In genomic region chr4:136462839-136463178, GRCm38 (mm10) we compare ENCODE assay signal across 8 mouse cellular contexts. TPM values are rescaled to one million over a fixed set of nuclear protein-coding genes. Genes with fewer than 3 reads are reported as not detected.
DNase-seq lines count a peak whose midpoint lies in the region; ATAC-seq and TF ChIP-seq lines count a peak whose summit lies in the region.

No protein-coding gene starts in this region.

- no peak for TF ChIP-seq POLR2A in limb, embryonic 14.5 days (IDR thresholded peaks at IDR 0.05; ENCODE audit: borderline replicate concordance, extremely low read depth, insufficient read depth, insufficient read length)

- peak overlapping the region; percentile 88 for H3ac ChIP-seq in C2C12 (ENCODE audit: control insufficient read depth, insufficient read length, low read depth)

- no peaks in the 10 kb centered on the region for H3K27me3 ChIP-seq in C2C12 (ENCODE audit: control insufficient read depth, insufficient read depth, insufficient read length)
- peaks cover 5% of the 10 kb centered on the region; the same call in 1 of the 2 replicates for H3K27me3 ChIP-seq in heart, embryonic 11.5 days (ENCODE audit: control insufficient read depth, insufficient read depth, low read length)
- H3K27me3 ChIP-seq in limb, embryonic 14.5 days (ENCODE audit: control insufficient read depth, insufficient read depth, low read length), result peaks cover 16% of the 10 kb centered on the region; the same call in 1 of the 2 replicates
- H3K27me3 ChIP-seq in midbrain, postnatal 0 days (ENCODE audit: insufficient read depth, low read length), result peaks cover 5% of the 10 kb centered on the region; the same call in 1 of the 2 replicates

- H3K4me2 ChIP-seq in heart, embryonic 11.5 days, result peak overlapping the region; percentile 98
- H3K4me2 ChIP-seq in limb, embryonic 14.5 days (replicated peaks; ENCODE audit: low read depth, low read length, severe bottlenecking), result peak overlapping the region; percentile 96
- peak overlapping the region; percentile 96 for H3K4me2 ChIP-seq in midbrain, postnatal 0 days (ENCODE audit: low read depth, low read length, poor library complexity, severe bottlenecking)

- no peaks in the 10 kb centered on the region for H3K79me2 ChIP-seq in C2C12 (ENCODE audit: control insufficient read depth, insufficient read depth)

- H3K9ac ChIP-seq in heart, embryonic 11.5 days (ENCODE audit: low read depth, low read length), result peak overlapping the region; percentile 76
- H3K9ac ChIP-seq in limb, embryonic 14.5 days (ENCODE audit: low read depth, low read length, severe bottlenecking), result peak overlapping the region; percentile 68
- H3K9ac ChIP-seq in midbrain, postnatal 0 days (replicated peaks; ENCODE audit: low read length, poor library complexity, severe bottlenecking), result peak overlapping the region; percentile 81; the same call in 1 of the 2 replicates

- no peaks in the 10 kb centered on the region for H3K79me3 ChIP-seq in C2C12 (ENCODE audit: low read depth)

- H3K4me3 ChIP-seq in C2C12 (ENCODE audit: insufficient read depth, poor library complexity, severe bottlenecking), result peak overlapping the region; percentile 34
- peak overlapping the region; percentile 88 for H3K4me3 ChIP-seq in brown adipose tissue, adult 24 weeks (ENCODE audit: insufficient read depth, low read depth, low read length)
- H3K4me3 ChIP-seq in heart, embryonic 11.5 days (ENCODE audit: low read depth, low read length), result peak overlapping the region; percentile 71
- H3K4me3 ChIP-seq in limb, embryonic 14.5 days (replicated peaks; ENCODE audit: low read length), result peak overlapping the region; percentile 67
- H3K4me3 ChIP-seq in midbrain, postnatal 0 days (ENCODE audit: low read depth, low read length), result peak overlapping the region; percentile 73

- DNase-seq in frontal cortex, postnatal 10 days (ENCODE audit: low spot score in 2 of 2), result no peak
- DNase-seq in limb, embryonic 14.5 days (ENCODE audit: low spot score), result peak; percentile 59
- DNase-seq in midbrain, postnatal 0 days (ENCODE audit: low spot score), result peak; percentile 69
- no peak for DNase-seq in Muller cell, postnatal 12 days (ENCODE audit: inconsistent ontology term)

- peak overlapping the region; percentile 89 for H3K27ac ChIP-seq in brown adipose tissue, adult 24 weeks (replicated peaks; ENCODE audit: low read depth, low read length)
- H3K27ac ChIP-seq in heart, embryonic 11.5 days (ENCODE audit: low read depth, low read length), result peak overlapping the region; percentile 74
- no peak overlapping the region; the same call in 1 of the 2 replicates for H3K27ac ChIP-seq in limb, embryonic 14.5 days (replicated peaks; ENCODE audit: low read depth, low read length)
- H3K27ac ChIP-seq in midbrain, postnatal 0 days (ENCODE audit: low read depth, low read length), result peak overlapping the region; percentile 72

- peak; percentile 65 for ATAC-seq in frontal cortex, adult (ENCODE audit: low TSS enrichment)
- peak; percentile 32; the same call in 1 of the 2 replicates for ATAC-seq in heart, embryonic 11.5 days (replicated peaks; ENCODE audit: insufficient number of reproducible peaks, low FRiP score, low TSS enrichment)
- peak; percentile 81; the same call in 1 of the 2 replicates for ATAC-seq in limb, embryonic 14.5 days (ENCODE audit: low FRiP score, low read depth)
- ATAC-seq in midbrain, postnatal 0 days (ENCODE audit: low FRiP score), result peak; percentile 69

- TF ChIP-seq CTCF in C2C12 (IDR thresholded peaks at IDR 0.05; ENCODE audit: control insufficient read depth, insufficient read depth, insufficient read length), result no peak
- TF ChIP-seq CTCF in midbrain, postnatal 0 days (IDR thresholded peaks at IDR 0.05), result no peak; the same call in 1 of the 2 replicates

- WGBS in heart, embryonic 11.5 days (ENCODE audit: insufficient replicate concordance), result under 1% methylated on average over 8 of the region's 8 CpGs
- WGBS in limb, embryonic 14.5 days, result under 1% methylated on average over 8 of the region's 8 CpGs
- 2% methylated on average over 8 of the region's 8 CpGs for WGBS in midbrain, postnatal 0 days

- no peaks in the 10 kb centered on the region for H3K9me3 ChIP-seq in heart, embryonic 11.5 days (replicated peaks; ENCODE audit: control insufficient read depth, low read length)
- H3K9me3 ChIP-seq in limb, embryonic 14.5 days (ENCODE audit: control insufficient read depth, low read length), result no peaks in the 10 kb centered on the region
- H3K9me3 ChIP-seq in midbrain, postnatal 0 days (ENCODE audit: low read length), result no peaks in the 10 kb centered on the region

- H3K4me1 ChIP-seq in brown adipose tissue, adult 24 weeks (ENCODE audit: control insufficient read depth, insufficient read depth, insufficient read length, low read length), result peaks cover 35% of the 10 kb centered on the region
- H3K4me1 ChIP-seq in heart, embryonic 11.5 days (ENCODE audit: control insufficient read depth, insufficient read depth, low read length), result peaks cover 14% of the 10 kb centered on the region
- H3K4me1 ChIP-seq in limb, embryonic 14.5 days (ENCODE audit: control insufficient read depth, insufficient read depth, low read length), result peaks cover 16% of the 10 kb centered on the region
- H3K4me1 ChIP-seq in midbrain, postnatal 0 days (ENCODE audit: insufficient read depth, low read length), result no peaks in the 10 kb centered on the region

- H3K36me3 ChIP-seq in C2C12 (ENCODE audit: control insufficient read depth, insufficient read depth), result no peaks in the 10 kb centered on the region
- no peaks in the 10 kb centered on the region for H3K36me3 ChIP-seq in heart, embryonic 11.5 days (ENCODE audit: control insufficient read depth, insufficient read depth, low read length)
- no peaks in the 10 kb centered on the region for H3K36me3 ChIP-seq in limb, embryonic 14.5 days (ENCODE audit: control insufficient read depth, insufficient read depth, low read length)
- H3K36me3 ChIP-seq in midbrain, postnatal 0 days (ENCODE audit: insufficient read depth, low read length), result no peaks in the 10 kb centered on the region

TF ChIP-seq in C2C12, 6 proteins besides CTCF, POLR2A, EP300 and RAD21:
- TF ChIP-seq FOSL1 (IDR thresholded peaks at IDR 0.05; ENCODE audit: insufficient read depth, low read length, poor library complexity, severe bottlenecking), result no peak
- no peak for TF ChIP-seq MYOG (IDR thresholded peaks at IDR 0.05; ENCODE audit: control insufficient read depth, extremely low read depth, insufficient read length)
- TF ChIP-seq MYOD1 (IDR thresholded peaks at IDR 0.05; ENCODE audit: control insufficient read depth, insufficient read length, low read depth), result no peak
- no peak for TF ChIP-seq MAX (IDR thresholded peaks at IDR 0.05)
- no peak for TF ChIP-seq USF1 (IDR thresholded peaks at IDR 0.05; ENCODE audit: low read depth)
- TF ChIP-seq CEBPB (IDR thresholded peaks at IDR 0.05; ENCODE audit: low read depth), result no peak

RNA-seq across cellular contexts. Expression of gene 6030445D17Rik, which starts 0.8 kb away (rescaled TPM):
- polyA plus RNA-seq in C2C12 (2012; fragmentation: generic; extraction: Trizol), result 0.46 TPM
- polyA plus RNA-seq in brown adipose tissue, adult 24 weeks (2012; ENCODE audit: insufficient read depth, insufficient read length, missing spikeins), result not detected in 2 replicates
- polyA plus RNA-seq in heart, embryonic 11.5 days (2014; fragmentation: Nextera tagmentation; extraction: Ambion mirVana), result 0.25 and 0.29 TPM in 2 replicates
- polyA plus RNA-seq in limb, embryonic 14.5 days (2012; rRNA removed), result 0.27 and 0.38 TPM in 2 replicates
- 0.26 and 0.48 TPM in 2 replicates for polyA plus RNA-seq in limb, embryonic 14.5 days (2014; fragmentation: Nextera tagmentation; extraction: Ambion mirVana)
- 0.19 and 0.27 TPM in 2 replicates for total RNA-seq in midbrain, postnatal 0 days (2014; rRNA removed)
- 0.22 and 0.40 TPM in 2 replicates for polyA plus RNA-seq in midbrain, postnatal 0 days (2015; fragmentation: Nextera tagmentation; extraction: Ambion mirVana)

RNA-seq across cellular contexts. Expression of gene Luzp1, which starts 6.8 kb away (rescaled TPM):
- polyA plus RNA-seq in C2C12 (2012; fragmentation: generic; extraction: Trizol), result 16.1 TPM
- polyA plus RNA-seq in brown adipose tissue, adult 24 weeks (2012; ENCODE audit: insufficient read depth, insufficient read length, missing spikeins), result 21.0 and 34.3 TPM in 2 replicates
- 85.8 and 108 TPM in 2 replicates for polyA plus RNA-seq in heart, embryonic 11.5 days (2014; fragmentation: Nextera tagmentation; extraction: Ambion mirVana)
- polyA plus RNA-seq in limb, embryonic 14.5 days (2012; rRNA removed), result 20.1 and 21.8 TPM in 2 replicates
- 112 and 119 TPM in 2 replicates for polyA plus RNA-seq in limb, embryonic 14.5 days (2014; fragmentation: Nextera tagmentation; extraction: Ambion mirVana)
- total RNA-seq in midbrain, postnatal 0 days (2014; rRNA removed), result 15.2 and 17.0 TPM in 2 replicates
- 50.6 and 58.0 TPM in 2 replicates for polyA plus RNA-seq in midbrain, postnatal 0 days (2015; fragmentation: Nextera tagmentation; extraction: Ambion mirVana)

RNA-seq across cellular contexts. Expression of gene Htr1d, which starts 39.5 kb away (rescaled TPM):
- 0.06 TPM for polyA plus RNA-seq in C2C12 (2012; fragmentation: generic; extraction: Trizol)
- not detected in 2 replicates for polyA plus RNA-seq in brown adipose tissue, adult 24 weeks (2012; ENCODE audit: insufficient read depth, insufficient read length, missing spikeins)
- polyA plus RNA-seq in heart, embryonic 11.5 days (2014; fragmentation: Nextera tagmentation; extraction: Ambion mirVana), result 0.39 TPM in 1 of 2 replicates, not detected in the other
- polyA plus RNA-seq in limb, embryonic 14.5 days (2012; rRNA removed), result 0.23 and 0.63 TPM in 2 replicates
- 0.25 and 0.44 TPM in 2 replicates for polyA plus RNA-seq in limb, embryonic 14.5 days (2014; fragmentation: Nextera tagmentation; extraction: Ambion mirVana)
- total RNA-seq in midbrain, postnatal 0 days (2014; rRNA removed), result 4.4 and 5.1 TPM in 2 replicates
- polyA plus RNA-seq in midbrain, postnatal 0 days (2015; fragmentation: Nextera tagmentation; extraction: Ambion mirVana), result 5.3 and 5.9 TPM in 2 replicates

Comparison
In these comparisons a context has a peak if more than half of its experiments do, and no peak if none do; other contexts are left out.
1. DNase-seq: peak in limb, embryonic 14.5 days (single experiment) and midbrain, postnatal 0 days (single experiment); none in frontal cortex, postnatal 10 days (0 of 2) and Muller cell, postnatal 12 days (single experiment).
2. H3K4me3 ChIP-seq: peak in every context shown above with its lines; median percentile 88 in brown adipose tissue, adult 24 weeks; 73 in midbrain, postnatal 0 days; 71 in heart, embryonic 11.5 days; 67 in limb, embryonic 14.5 days; 34 in C2C12.
3. Peak in every context shown above with its lines, with median percentiles within 50 percentile points of each other: ATAC-seq, H3K4me2 ChIP-seq and H3K9ac ChIP-seq.